Mouse (Mus musculus) B cell, adult 2 months (primary cell): ENCODE measurements around the gene Sorcs2.

Experiments used
- DNase-seq, 2 experiments: peaks; one replicate each; pipeline ENCODE4 v3.0.0; 2022

The Sorcs2 gene

DNA sequence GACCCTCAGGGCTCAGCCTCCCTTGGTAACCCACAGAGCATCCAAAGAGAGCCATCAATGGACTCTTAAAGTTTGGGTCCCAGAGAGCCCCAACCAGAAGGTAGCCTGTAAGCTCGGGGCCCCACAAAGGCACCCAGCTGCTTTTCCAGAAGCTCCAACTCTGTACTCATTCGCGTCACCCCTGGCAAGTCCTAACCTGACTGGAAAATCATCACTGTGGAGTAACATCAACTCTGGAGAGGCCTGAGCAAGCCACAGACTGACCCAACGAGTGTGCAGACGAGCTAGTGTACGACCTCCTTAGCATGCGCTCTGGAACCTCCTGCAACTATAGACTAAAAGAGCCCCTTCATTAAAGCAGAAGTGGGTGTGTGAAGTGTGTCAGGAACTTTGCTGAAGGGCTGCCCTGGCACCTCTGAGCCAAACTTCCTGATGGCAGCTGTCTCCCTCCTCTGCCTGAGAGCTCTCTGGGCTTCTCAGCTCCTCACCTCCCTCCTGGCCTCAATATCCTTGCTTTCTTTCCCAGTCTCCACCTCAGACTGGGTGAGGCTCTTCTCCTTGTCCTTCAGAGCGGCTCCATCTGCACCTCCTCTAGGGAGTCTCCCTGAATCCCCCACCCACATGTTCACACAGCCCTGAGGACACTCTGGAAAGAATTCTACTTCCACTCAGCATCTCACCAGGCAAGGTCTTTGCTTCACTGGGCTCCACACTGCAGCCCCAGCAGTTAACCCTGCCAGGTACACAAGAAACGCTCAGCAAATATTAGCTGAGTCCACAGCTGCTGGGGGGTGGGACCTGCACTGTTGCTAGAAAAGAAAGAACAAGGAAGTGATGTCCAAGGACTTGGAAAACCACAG lies 8.0 kb downstream of the Sorcs2 start:
- no peak for DNase-seq

DNA sequence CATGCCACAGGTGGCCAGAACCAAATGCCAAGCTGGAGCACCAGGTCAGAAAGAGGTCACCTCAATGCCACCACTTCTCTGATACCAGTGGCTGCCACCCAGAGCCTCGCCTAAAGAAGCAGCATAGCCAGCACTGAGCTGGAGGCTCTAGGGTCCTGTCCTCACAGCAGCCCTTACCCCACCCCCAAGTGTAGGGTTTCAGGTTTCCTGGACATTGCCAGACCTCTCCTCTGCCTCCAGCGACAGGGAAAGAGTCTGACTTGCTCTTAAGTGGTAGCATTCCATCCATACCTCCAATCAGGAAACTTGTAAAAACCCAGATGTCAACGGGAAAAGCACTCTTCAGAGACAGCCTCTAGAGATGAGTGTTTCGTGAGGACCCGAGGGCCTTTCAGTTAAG lies 12.9 kb downstream of the Sorcs2 start:
- DNase-seq = no peak

DNA sequence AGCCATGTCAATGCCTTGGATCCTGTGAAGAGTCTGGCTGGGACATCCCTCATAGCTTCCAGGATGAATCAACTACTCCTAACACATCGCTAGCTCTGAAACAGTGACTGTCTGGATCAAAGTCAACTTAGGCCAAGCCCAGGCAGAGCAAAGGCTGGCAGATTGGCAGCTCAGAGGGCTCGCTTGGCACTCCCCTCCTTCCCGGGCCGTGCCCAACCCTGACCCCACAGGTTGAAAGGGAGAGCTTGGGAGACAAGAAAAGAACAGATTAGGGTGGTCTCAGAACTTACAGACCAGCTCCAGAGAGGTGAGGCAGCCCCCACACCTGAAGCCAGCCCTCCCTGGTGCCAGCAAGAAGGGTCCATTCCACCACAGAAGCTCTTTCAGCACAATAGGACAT lies 14.5 kb downstream of the Sorcs2 start:
- DNase-seq = no peak

DNA sequence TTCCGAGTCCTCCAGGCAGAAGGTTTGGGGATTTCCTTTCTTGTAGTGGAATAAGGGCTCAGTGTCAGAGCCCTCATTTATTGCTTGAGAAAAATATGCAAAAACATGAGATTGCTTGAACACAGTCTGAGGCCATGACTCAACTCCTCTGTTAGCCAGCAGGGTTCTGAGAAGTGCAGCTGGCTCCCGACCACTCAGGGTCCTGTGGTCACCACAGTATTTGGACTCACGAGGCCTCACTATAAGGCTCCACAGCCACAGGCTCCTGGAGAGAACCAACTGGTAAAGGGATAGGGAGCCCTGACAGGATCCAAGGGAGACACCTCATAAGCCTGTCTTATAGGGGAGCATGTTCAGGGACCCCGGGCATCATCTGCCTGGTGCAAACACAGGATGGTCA lies 15.2 kb downstream of the Sorcs2 start:
- no peak for DNase-seq

DNA sequence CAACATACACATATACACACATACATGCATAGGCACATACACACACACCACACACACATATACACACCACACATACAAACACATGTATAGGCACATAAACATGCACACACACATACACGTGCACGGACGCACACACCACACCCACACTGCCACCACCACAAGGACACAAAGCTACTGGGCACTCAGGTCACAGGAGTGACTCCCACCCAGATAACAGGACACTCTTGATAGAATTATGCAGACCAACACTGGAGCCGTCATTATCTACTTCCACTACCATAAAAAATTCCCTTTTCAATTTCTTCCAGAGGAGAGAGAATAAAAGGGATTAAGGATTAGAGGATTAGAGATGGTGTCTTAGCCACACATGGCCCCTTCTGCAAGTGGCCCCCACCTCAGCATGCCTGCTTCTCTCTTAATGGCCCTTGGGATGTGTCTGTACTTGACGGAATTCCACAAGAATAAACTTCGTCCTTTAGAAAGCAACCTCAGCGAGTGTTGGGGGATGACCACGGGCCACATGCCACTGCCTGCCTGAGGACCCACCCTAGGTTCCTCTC lies 15.7 kb downstream of the Sorcs2 start:
- no peak for DNase-seq

DNA sequence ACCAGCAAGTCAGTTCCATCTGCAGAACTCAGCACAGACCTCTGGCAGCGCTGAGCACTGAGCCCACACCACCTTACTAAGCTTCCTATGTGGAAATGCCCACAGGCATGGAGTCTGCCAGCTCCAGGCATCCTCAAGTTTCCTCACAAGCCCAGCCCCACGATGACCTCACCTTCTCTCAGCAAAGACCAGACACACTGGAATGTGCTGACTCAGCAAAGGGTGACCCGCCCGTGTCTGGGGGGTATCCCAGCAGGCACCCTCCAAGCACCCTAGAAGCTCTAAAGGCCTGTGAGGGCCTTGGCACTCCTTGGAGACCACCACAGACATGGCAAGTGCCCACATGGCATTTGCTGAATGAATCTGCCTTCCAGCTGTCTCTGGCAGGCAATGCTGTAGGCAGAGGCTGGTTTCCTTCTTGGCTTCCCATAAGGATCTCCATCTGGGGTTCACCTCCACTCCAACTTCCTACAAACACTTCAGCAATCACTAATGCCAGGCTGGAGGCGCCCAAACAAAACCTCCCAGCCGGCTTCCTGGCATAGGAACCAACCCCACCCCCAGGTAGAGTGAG lies 17.9 kb downstream of the Sorcs2 start:
- DNase-seq = no peak

DNA sequence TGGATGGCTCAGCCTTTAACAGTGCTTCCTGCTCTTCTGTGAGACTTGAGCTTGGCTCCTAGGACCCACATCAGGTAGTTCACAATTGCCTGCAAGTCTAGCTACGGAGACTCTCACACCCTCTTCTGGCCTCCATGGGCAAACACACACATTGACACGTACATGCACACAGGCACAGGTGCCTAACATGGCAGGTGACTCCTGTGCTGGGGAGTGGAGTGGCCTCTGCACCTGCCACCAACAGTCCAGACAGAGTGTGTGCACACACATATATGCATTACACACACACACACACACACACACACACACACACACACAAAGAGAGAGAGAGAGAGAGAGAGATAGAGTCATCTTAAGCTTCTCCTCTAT lies 19.6 kb downstream of the Sorcs2 start:
- no peak for DNase-seq

DNA sequence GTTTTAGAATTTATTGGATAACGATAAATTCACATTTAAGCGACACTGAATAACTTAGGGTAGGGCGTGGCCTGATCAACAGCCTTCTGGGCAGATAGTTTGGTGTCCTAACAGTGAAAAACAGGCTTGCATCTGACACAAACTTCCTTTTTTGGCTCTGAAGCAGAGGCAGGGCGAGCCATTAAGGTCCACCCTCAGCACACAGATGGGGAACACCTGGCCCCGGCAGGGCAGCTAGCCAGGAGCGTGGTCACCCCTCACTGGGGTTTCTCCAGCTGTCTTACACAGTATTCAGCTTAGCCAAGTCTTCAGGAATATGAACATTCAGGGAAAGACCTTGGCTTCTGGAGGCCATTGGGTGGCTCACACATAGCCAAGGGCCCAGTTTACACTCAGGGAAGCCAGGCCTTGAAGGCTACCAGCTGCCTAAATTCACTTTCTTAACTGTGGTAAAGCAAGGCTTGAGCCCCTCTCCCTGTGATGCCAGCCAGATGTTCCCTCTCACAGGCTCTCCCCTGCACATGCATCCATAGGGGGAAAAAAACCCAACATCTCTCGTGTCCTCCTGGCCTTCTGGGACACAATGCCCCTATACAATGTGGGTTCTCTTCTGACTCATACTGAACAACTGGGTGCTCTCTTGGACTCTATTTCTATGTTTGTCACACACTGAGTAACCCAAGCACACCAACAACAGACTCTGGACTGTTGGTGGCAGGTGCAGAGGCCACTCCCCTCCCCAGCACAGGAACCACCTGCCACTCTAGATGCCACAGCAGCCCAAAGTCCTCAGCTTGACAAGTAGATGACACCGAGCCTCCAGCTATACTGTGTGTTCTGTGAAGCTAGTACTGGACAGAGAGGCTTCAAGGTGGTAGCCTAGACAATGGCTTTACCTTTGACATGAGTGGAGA lies 20.2 kb downstream of the Sorcs2 start:
- peak in 1 of 2 experiments; percentile 43 for DNase-seq

DNA sequence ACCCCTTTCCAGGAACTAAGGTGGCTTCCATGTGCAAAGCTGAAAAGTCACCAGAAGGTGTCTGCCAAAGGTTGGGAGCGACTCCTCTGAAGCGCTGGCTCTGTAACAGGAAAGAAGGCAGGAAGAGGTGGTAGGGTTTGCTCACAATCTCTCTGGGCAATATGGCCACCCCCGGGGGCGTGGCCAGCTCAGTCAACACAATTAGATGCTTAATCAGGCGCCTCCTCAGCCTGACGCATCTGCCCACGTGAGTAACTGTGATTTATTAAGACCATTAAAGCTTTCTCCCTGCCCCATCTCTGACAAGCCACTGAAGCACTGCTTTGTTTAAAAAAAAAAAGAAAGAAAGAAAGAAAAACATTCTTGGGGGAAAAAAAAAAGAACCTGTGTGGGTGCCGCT lies 22.1 kb downstream of the Sorcs2 start:
- peak; percentile 62 to 66 for DNase-seq

DNA sequence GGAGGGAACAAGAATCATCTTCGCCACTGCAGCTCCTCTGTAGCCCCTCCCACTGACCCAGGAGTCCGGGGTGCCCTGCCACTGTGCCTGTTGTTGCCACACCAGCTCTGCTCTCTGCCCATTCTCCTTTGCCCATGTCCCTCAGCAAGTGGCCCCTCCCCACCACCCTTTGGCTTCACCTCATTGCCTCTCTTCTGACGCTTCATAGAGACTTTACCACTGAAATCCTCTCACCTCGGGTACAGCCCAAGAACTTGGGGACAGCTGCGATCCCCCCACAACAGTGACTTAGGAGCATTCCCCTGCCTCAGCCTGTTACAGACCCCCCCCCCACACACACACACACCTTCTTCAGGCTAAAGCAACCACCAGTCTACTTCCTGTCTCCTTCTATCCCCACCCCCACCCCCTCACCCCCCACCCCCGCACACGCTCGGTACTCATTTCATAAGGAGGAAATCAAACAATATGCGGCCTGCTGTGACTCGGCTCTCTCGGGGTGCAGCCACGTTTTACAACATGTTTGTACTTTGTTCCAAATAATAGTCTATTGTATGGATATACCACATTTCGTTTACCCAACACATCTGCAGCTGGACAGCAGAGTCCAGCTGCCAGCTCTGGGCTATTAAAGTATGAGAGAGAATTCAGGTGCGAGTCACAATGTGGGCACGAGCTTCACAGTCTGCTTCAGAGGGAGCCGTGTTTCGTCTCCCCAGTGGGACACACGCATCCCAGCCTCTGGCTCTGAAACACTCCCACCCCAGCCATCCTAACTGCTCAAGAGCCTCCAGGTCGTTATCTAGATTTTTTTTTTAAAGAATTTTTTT lies 23.5 kb downstream of the Sorcs2 start:
- DNase-seq = peak; percentile 51 to 53

DNA sequence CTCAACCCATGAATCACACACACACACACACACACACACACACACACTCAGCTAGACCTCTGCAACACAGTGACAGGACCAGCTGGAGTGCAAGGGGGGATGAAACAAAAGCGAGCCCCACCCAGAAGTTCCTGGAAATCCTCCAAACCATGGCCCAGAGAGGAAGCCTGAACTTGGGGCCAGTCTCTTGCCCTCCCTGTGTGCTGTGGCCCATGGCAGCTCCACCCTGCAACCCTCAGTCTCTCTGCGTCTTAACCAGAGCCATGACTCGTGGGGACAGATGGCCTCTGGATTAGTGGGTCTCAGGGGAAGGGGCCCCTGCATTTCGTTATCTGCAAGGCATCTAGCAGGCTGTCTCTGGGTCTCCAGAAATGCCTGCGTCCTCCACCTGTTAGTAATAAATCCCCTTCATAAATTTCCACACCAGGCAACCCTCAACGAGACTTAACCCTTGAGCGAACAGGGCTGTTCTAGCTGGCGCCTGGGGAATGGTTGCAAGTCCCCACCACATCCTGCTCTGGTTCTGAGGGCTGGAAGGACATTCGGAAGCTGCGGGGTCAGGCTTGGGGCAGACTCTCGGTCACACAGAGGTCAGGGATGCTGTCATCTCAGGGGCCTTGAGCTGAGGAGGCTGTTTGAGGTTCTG lies 24.6 kb downstream of the Sorcs2 start:
- DNase-seq = peak; percentile 50 to 53

DNA sequence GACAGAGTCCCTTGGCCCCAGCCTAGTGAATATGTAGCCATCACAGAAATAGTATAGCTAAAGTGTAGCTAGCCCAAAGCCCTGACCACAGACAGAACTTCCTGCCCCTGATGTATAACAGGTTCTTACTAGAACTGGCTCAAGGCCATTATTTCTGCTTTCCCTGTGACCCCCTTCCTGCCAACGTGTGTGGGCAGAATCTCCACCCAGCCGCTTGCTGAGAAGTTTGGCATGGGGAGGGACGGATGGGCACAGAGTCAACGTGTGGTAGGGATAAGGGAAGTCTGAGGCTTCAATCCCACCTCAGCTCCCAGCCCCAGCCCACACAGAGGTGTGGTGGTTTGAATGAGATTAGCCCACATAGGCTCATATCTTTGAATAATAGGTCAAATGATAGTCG lies 26.2 kb downstream of the Sorcs2 start:
- no peak for DNase-seq

DNA sequence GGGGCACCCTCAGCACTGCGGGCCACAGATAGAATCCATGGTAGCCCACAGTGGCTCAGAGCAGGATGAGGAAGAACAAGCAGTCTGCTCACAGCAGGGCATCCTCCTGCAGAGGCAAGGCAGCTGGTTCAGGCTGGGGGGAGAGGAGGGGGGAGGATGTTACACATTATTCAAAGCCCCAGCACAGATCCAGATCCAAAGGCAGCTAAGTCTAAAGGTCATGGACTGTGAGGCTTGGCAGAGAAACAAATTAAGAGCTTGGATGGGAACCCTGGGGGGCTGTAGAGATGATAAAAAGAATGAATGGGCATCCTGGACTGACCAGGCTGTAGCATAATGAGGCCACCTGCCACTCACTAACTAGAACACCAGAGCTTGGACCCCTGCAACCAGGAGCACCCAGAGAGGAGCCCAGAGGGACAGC lies 28.7 kb downstream of the Sorcs2 start:
- DNase-seq = no peak

DNA sequence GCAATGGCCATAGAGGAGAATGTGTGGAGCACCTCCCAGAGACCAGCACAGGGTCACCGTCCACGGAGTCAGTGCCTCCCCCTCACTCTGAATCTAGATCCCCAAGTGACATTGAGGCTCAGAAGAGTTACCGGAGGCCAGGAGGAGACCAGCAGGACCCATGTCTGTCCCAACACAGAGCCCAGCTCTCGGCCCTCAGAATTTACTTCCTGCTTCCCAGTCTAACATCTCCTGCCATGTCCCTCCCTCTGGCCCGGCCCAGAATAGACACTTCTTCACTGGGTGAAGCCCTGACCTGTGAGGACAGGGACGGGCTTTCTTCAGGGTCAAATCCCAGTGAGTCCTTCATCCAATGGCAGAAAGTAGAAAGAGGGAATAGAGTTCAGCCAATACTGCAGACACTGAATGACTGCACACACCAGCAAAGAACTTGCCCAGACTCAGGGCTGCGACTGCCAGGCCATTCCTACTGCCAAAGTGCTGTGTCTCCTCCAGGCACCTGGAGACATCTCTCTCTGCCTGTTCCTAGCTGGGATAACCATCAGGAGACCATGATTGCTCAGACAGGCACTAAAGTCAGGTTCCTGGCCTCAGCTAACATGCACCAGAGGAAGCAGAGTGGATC lies 29.3 kb downstream of the Sorcs2 start:
- DNase-seq = no peak

DNA sequence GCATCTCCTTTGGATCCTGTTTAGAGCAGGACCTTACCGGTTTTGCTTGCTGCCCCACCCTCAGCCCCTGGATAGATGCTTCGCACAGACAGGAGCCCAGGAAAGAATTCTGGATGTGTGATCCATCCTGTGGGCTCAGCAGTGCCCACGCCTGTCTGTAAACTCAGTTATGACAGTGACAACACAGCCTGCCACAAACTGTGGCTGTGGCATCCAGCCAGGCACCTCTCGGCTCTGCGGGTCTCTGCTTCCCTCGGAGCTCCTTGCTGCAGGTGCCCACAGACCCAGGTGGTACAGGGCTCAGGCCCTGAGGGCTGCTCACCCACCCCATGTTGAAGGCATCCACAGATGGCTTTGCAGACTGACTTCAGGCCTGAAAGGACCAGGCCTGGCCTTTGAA lies 30.0 kb downstream of the Sorcs2 start:
- DNase-seq = no peak

DNA sequence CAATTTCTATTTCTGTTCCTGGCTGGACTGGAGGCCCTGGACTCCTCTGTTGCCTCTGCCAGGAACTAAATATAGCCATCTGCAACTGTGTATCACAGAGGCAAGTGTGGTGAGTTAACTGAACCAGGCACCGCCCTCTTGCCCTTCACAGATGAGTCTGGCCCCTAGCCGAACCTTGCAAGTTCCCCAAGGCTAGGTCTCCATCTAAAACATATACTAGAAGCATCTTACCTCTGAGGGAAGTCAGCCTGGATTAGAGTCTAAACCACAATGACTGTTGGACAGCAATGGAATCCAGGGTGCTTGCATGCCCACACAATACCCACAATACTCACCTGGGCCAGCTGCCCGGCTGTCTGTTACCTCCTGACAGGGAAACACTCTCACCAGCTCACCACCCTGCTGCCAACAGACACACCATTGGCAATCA lies 30.7 kb downstream of the Sorcs2 start:
- no peak for DNase-seq

DNA sequence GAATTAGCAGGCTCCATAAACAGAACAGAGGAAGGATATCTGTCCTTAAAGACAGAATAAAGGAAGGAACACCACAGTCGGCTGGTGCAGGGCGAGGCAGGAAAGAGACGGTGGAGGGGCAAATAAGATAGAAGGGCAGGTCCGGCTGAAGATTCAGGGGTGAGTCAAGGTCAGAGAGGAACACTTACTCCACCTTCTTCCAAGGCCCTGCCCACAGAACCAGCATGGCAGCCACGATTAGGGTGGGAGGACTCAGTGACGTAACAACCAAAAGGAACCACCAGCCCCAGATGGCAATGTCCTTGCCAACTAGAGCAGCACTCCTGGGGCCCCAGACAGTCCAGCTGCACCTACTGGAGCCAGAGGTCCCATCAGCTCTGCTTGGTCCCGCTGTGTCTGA lies 36.2 kb downstream of the Sorcs2 start:
- no peak for DNase-seq

DNA sequence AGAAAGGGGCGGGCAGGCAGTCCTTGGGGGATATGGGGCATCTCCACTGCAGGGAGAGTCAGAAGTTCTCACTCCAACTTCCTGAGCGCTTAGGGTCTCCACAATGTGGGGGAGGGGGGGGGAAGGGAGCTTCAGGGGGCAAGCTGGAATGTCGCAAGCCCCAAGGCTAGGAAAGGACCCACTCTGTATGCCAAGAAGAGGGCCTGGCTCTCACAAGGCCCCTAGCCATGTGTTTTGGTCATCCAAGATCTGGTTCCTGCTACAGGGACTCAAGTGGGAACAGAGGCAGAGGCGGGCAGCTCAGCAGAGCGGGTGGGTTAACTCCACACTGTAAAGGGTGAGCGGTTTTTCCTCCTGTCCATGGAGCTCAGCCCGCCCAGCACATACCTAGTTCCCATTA lies 37.6 kb downstream of the Sorcs2 start:
- no peak for DNase-seq

DNA sequence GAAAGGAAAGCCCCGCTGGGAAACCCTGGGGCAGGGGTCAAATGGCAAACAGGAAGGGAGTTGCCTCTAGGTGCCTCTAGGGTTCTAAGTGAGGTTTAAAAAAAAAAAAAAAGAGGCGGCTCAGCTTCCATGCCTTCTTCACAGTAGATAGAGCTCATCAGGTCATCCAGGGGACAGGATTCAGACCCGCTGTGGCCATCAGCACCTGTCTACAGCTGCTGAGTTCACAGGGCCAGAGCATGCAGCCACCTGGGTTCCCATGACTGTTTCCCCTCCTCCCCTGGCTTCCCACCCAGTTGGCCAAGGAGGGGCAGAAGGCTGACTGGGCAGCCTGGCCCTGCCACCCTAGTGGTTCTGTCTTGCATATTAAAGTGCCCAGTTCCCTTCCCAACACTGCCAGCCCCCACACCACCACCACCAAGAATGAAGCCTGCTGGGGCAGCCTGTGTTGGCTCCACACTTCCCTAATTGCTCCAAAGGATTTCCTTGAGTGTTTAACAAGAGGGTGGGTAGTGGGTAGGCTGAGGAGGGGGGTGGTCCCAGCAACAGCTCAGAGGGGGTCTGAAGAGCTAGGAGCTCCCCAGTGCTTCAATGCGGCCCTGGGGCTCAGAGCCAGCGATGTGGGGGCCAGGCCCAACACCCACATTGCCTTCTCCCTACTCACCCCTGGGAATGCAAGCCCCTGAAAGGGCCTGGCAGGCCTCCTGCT lies 38.2 kb downstream of the Sorcs2 start:
- no peak for DNase-seq

DNA sequence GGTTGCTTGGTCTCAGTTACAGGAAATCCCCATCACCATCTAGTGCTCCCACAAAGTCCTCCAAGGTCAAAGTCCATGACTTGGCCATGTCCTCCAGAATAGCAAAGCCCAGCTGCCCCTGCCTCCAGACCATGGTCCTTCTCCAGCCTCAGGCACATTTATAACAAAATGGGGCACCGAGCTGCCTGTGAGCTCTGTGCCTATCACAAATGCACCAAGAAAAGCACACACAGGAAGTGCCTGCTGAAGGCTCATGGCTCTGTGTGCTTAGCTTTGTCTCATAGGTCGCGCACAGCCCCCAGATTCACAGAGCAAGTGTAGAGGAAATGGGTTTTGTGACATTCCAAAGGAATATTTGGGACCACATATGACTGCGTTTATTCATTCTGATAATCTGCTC lies 39.8 kb downstream of the Sorcs2 start:
- no peak for DNase-seq

DNA sequence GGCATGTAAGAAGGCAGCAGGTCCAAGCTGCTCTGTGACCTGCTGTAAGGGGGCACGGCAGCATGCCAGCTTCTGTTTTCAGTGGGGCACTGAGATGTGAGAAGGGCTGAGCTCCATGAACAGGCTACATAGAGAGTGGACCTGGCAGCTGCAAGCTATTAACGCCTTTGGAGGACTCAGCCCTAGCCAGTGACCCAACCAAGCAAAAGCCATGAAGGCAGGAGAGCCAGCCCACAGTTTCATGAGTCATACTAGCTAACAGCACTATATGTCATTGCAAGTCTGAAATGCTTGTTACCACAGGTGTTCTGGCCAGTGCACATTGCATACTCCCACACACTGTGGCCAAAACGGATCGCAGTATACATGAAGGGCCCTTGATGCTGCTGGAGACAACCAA lies 41.3 kb downstream of the Sorcs2 start:
- DNase-seq = no peak
